Mouse (Mus musculus): ENCODE data around the gene Cc2d2a. TPM values are rescaled to one million over a fixed set of nuclear protein-coding genes. Genes with fewer than 3 reads are reported as not detected.

The Cc2d2a gene
- polyA plus RNA-seq, 1 experiment from 2014 or later: 10.8 TPM

- no peak for DNase-seq (ENCODE audit: low spot score)
- ATAC-seq (replicated peaks; ENCODE audit: low FRiP score, low read depth): no peak
- Histone ChIP-seq H3K9ac (ENCODE audit: low read depth, low read length) (no peak overlapping the region), H3K9me3 (replicated peaks; ENCODE audit: low read length) (no peaks in the 10 kb centered on the region), H3K4me1 (replicated peaks; ENCODE audit: insufficient read depth, low read length) (no peaks in the 10 kb centered on the region), H3K4me3 (replicated peaks; ENCODE audit: low read depth, low read length) (no peak overlapping the region), H3K4me2 (ENCODE audit: low read length) (no peak overlapping the region), H3K27ac (no peak overlapping the region), H3K36me3 (ENCODE audit: insufficient read depth, low read length) (peaks cover 23% of the 10 kb centered on the region), H3K27me3 (ENCODE audit: insufficient read depth, low read length) (no peaks in the 10 kb centered on the region)
- 91% methylated on average over 6 of the region's 6 CpGs for whole genome bisulfite sequencing
- TF ChIP-seq CTCF (IDR thresholded peaks at IDR 0.05; ENCODE audit: low read depth): no peak
Observed at GRCm38 (mm10) chr5:43722452-43722783, 60.3 kb downstream of the Cc2d2a start.

GRCm38 (mm10) chr5:43723830-43724229, 61.7 kb downstream of the Cc2d2a start:
- no peak for ATAC-seq (replicated peaks; ENCODE audit: low FRiP score, low read depth)
- no peak overlapping the region for H3K4me3 ChIP-seq (replicated peaks; ENCODE audit: low read depth, low read length)
- H3K9me3 ChIP-seq (replicated peaks; ENCODE audit: low read length): no peaks in the 10 kb centered on the region
- no peaks in the 10 kb centered on the region for H3K27me3 ChIP-seq (ENCODE audit: insufficient read depth, low read length)
- no peak overlapping the region for H3K9ac ChIP-seq (ENCODE audit: low read depth, low read length)
- H3K27ac ChIP-seq: no peak overlapping the region
- H3K36me3 ChIP-seq (ENCODE audit: insufficient read depth, low read length): peaks cover 21% of the 10 kb centered on the region
- no peak for DNase-seq (ENCODE audit: low spot score)
- WGBS: 87% methylated on average over 7 of the region's 7 CpGs
- no peaks in the 10 kb centered on the region for H3K4me1 ChIP-seq (replicated peaks; ENCODE audit: insufficient read depth, low read length)
- TF ChIP-seq CTCF (IDR thresholded peaks at IDR 0.05; ENCODE audit: low read depth): no peak
- no peak overlapping the region for H3K4me2 ChIP-seq (ENCODE audit: low read length)

GRCm38 (mm10) chr5:43728375-43729165, 66.4 kb downstream of the Cc2d2a start:
- DNase-seq (ENCODE audit: low spot score) (no peak), ATAC-seq (replicated peaks; ENCODE audit: low FRiP score, low read depth) (no peak)
- TF ChIP-seq CTCF (IDR thresholded peaks at IDR 0.05; ENCODE audit: low read depth): no peak
- H3K9me3 ChIP-seq (replicated peaks; ENCODE audit: low read length): no peaks in the 10 kb centered on the region
- no peak overlapping the region for H3K4me2 ChIP-seq (ENCODE audit: low read length)
- no peak overlapping the region for H3K27ac ChIP-seq
- no peaks in the 10 kb centered on the region for H3K4me1 ChIP-seq (replicated peaks; ENCODE audit: insufficient read depth, low read length)
- 81% methylated on average over 11 of the region's 11 CpGs for WGBS
- no peak overlapping the region for H3K4me3 ChIP-seq (replicated peaks; ENCODE audit: low read depth, low read length)
- H3K27me3 ChIP-seq (ENCODE audit: insufficient read depth, low read length): no peaks in the 10 kb centered on the region
- H3K9ac ChIP-seq (ENCODE audit: low read depth, low read length): no peak overlapping the region
- peaks cover 19% of the 10 kb centered on the region for H3K36me3 ChIP-seq (ENCODE audit: insufficient read depth, low read length)

GRCm38 (mm10) chr5:43732381-43732780, 70.2 kb downstream of the Cc2d2a start:
- H3K27me3 ChIP-seq (ENCODE audit: insufficient read depth, low read length): no peaks in the 10 kb centered on the region
- 71% methylated on average over 8 of the region's 8 CpGs for WGBS
- ATAC-seq (replicated peaks; ENCODE audit: low FRiP score, low read depth): no peak
- DNase-seq (ENCODE audit: low spot score): no peak
- no peak overlapping the region for H3K27ac ChIP-seq
- H3K4me1 ChIP-seq (replicated peaks; ENCODE audit: insufficient read depth, low read length): no peaks in the 10 kb centered on the region
- no peak overlapping the region for H3K4me2 ChIP-seq (ENCODE audit: low read length)
- H3K9ac ChIP-seq (ENCODE audit: low read depth, low read length): no peak overlapping the region
- H3K36me3 ChIP-seq (ENCODE audit: insufficient read depth, low read length): peaks cover 15% of the 10 kb centered on the region
- TF ChIP-seq CTCF (IDR thresholded peaks at IDR 0.05; ENCODE audit: low read depth): no peak
- H3K4me3 ChIP-seq (replicated peaks; ENCODE audit: low read depth, low read length): no peak overlapping the region
- H3K9me3 ChIP-seq (replicated peaks; ENCODE audit: low read length): no peaks in the 10 kb centered on the region

GRCm38 (mm10) chr5:43744187-43744586, 82.0 kb downstream of the Cc2d2a start:
- no peak overlapping the region for H3K4me2 ChIP-seq (ENCODE audit: low read length)
- no peak for TF ChIP-seq CTCF (IDR thresholded peaks at IDR 0.05; ENCODE audit: low read depth)
- H3K4me1 ChIP-seq (replicated peaks; ENCODE audit: insufficient read depth, low read length): no peaks in the 10 kb centered on the region
- H3K27ac ChIP-seq: no peak overlapping the region
- WGBS: 95% methylated on average over 1 of the region's 1 CpGs
- DNase-seq (ENCODE audit: low spot score) (no peak), ATAC-seq (replicated peaks; ENCODE audit: low FRiP score, low read depth) (no peak)
- H3K27me3 ChIP-seq (ENCODE audit: insufficient read depth, low read length): no peaks in the 10 kb centered on the region
- no peaks in the 10 kb centered on the region for H3K9me3 ChIP-seq (replicated peaks; ENCODE audit: low read length)
- no peak overlapping the region for H3K9ac ChIP-seq (ENCODE audit: low read depth, low read length)
- 0 out of 2 replicates have a peak, but pooled peaks cover 15% of the 10 kb centered on the region for H3K36me3 ChIP-seq (ENCODE audit: insufficient read depth, low read length)
- no peak overlapping the region for H3K4me3 ChIP-seq (replicated peaks; ENCODE audit: low read depth, low read length)

- no peaks in the 10 kb centered on the region for H3K9me3 ChIP-seq (replicated peaks; ENCODE audit: low read length)
- no peak for TF ChIP-seq CTCF (IDR thresholded peaks at IDR 0.05; ENCODE audit: low read depth)
- no peak overlapping the region for H3K27ac ChIP-seq
- no peak overlapping the region for H3K9ac ChIP-seq (ENCODE audit: low read depth, low read length)
- ATAC-seq (replicated peaks; ENCODE audit: low FRiP score, low read depth): no peak
- no peak overlapping the region for H3K4me2 ChIP-seq (ENCODE audit: low read length)
- no peak for DNase-seq (ENCODE audit: low spot score)
- WGBS: 61% methylated on average over 5 of the region's 5 CpGs
- no peaks in the 10 kb centered on the region for H3K27me3 ChIP-seq (ENCODE audit: insufficient read depth, low read length)
- H3K36me3 ChIP-seq (ENCODE audit: insufficient read depth, low read length): 0 out of 2 replicates have a peak, but pooled peaks cover 13% of the 10 kb centered on the region
- H3K4me3 ChIP-seq (replicated peaks; ENCODE audit: low read depth, low read length): no peak overlapping the region
- H3K4me1 ChIP-seq (replicated peaks; ENCODE audit: insufficient read depth, low read length): no peaks in the 10 kb centered on the region
Observed at GRCm38 (mm10) chr5:43745156-43745555, 83.0 kb downstream of the Cc2d2a start.

Measured in kidney, postnatal 0 days (tissue).